ENCODE assay signal across 18 mouse cellular contexts in genomic region chr2:157053787-157054186, GRCm38 (mm10). TPM values are rescaled to one million over a fixed set of nuclear protein-coding genes. Genes with fewer than 3 reads are reported as not detected.
DNase-seq lines count a peak whose midpoint lies in the region; ATAC-seq and TF ChIP-seq lines count a peak whose summit lies in the region.
"Had no signal": no experiment of that assay in that cellular context is flagged by ENCODE, and none has a peak within 500 bp of the region (broad histone marks: within the 10 kb centered on the region; RNA-seq: fewer than 3 reads in every experiment).

No protein-coding gene starts in this region.

- ATAC-seq in neural tube, embryonic 15.5 days (ENCODE audit: low FRiP score), result no peak
- no peak for ATAC-seq in forebrain, embryonic 16.5 days
- ATAC-seq: midbrain, embryonic 13.5 days had no signal

- H3K9me3 ChIP-seq in neural tube, embryonic 15.5 days (replicated peaks), result no peaks in the 10 kb centered on the region
- no peaks in the 10 kb centered on the region for H3K9me3 ChIP-seq in forebrain, embryonic 16.5 days (ENCODE audit: control insufficient read depth, low read length)
- H3K9me3 ChIP-seq: hindbrain, embryonic 12.5 days; midbrain, embryonic 13.5 days; neural tube, embryonic 13.5 days; stomach, embryonic 15.5 days had no signal

- TF ChIP-seq EP300 in heart, adult 2 months (IDR thresholded peaks at IDR 0.05; ENCODE audit: insufficient read depth, low read depth, low read length), result no peak

- no peak overlapping the region for H3K4me2 ChIP-seq in neural tube, embryonic 15.5 days
- H3K4me2 ChIP-seq in forebrain, embryonic 16.5 days (ENCODE audit: low read length), result no peak overlapping the region
- H3K4me2 ChIP-seq: hindbrain, embryonic 12.5 days; midbrain, embryonic 13.5 days; neural tube, embryonic 13.5 days; stomach, embryonic 15.5 days had no signal

- H3K27ac ChIP-seq in heart, adult 2 months, result no peak overlapping the region; the same call in 1 of the 2 replicates
- H3K27ac ChIP-seq in layer of hippocampus, adult 2 months, result peak overlapping the region; percentile 88
- H3K27ac ChIP-seq in neural tube, embryonic 15.5 days (replicated peaks), result peak overlapping the region; percentile 71; the same call in 1 of the 2 replicates
- no peak overlapping the region for H3K27ac ChIP-seq in forebrain, embryonic 16.5 days (ENCODE audit: low read length)
- H3K27ac ChIP-seq: hindbrain, embryonic 12.5 days; stomach, embryonic 15.5 days had no signal

- 89% methylated on average over 4 of the region's 4 CpGs for WGBS in heart, adult 2 months
- WGBS in neural tube, embryonic 15.5 days, result 83% methylated on average over 4 of the region's 4 CpGs
- 80% methylated on average over 4 of the region's 4 CpGs for WGBS in forebrain, embryonic 16.5 days

- TF ChIP-seq POLR2A in heart, adult 2 months (IDR thresholded peaks at IDR 0.05; ENCODE audit: insufficient read depth, low read depth, low read length), result no peak

- no peaks in the 10 kb centered on the region for H3K36me3 ChIP-seq in heart, adult 2 months (ENCODE audit: control insufficient read depth, insufficient read depth, low read length)
- peaks cover 29% of the 10 kb centered on the region for H3K36me3 ChIP-seq in neural tube, embryonic 15.5 days
- H3K36me3 ChIP-seq in forebrain, embryonic 16.5 days (ENCODE audit: control insufficient read depth, insufficient read depth), result peaks cover 12% of the 10 kb centered on the region

- peaks cover 2% of the 10 kb centered on the region for H3K79me2 ChIP-seq in heart, adult 2 months (replicated peaks; ENCODE audit: control insufficient read depth, insufficient read depth, low read length)

- no peak for DNase-seq in heart, adult 2 months
- DNase-seq in heart, postnatal 36 days, result no peak
- no peak for DNase-seq in layer of hippocampus, adult 2 months (ENCODE audit: low spot score in 2 of 2)
- DNase-seq in layer of hippocampus, adult 9-11 months, result no peak
- no peak for DNase-seq in neural tube, embryonic 10.5 days (ENCODE audit: extremely low spot score, low spot score)
- DNase-seq in T-cell, adult 2 months (ENCODE audit: low spot score), result no peak
- DNase-seq: gastrocnemius, postnatal 10 days; right cerebral cortex, adult 18-20 months; thymus, postnatal 36 days had no signal

- H3K9ac ChIP-seq in heart, adult 2 months (ENCODE audit: low read depth, low read length), result no peak overlapping the region
- H3K9ac ChIP-seq in neural tube, embryonic 15.5 days (replicated peaks), result no peak overlapping the region
- no peak overlapping the region for H3K9ac ChIP-seq in forebrain, embryonic 16.5 days (replicated peaks; ENCODE audit: low read depth, low read length)
- H3K9ac ChIP-seq: hindbrain, embryonic 12.5 days; midbrain, embryonic 13.5 days; neural tube, embryonic 13.5 days; stomach, embryonic 15.5 days had no signal

- no peaks in the 10 kb centered on the region for H3K27me3 ChIP-seq in heart, adult 2 months (ENCODE audit: control insufficient read depth, insufficient read depth, low read length)
- no peaks in the 10 kb centered on the region for H3K27me3 ChIP-seq in neural tube, embryonic 15.5 days (replicated peaks)
- no peaks in the 10 kb centered on the region for H3K27me3 ChIP-seq in forebrain, embryonic 16.5 days (replicated peaks; ENCODE audit: control insufficient read depth, insufficient read depth, low read length)
- H3K27me3 ChIP-seq: hindbrain, embryonic 12.5 days; midbrain, embryonic 13.5 days; neural tube, embryonic 13.5 days; stomach, embryonic 15.5 days had no signal

- intact Hi-C loops in heart, adult 2 months (cut with DNase I), result loop anchor here (2.0 kb wide), 1 partner anchor 25 kb away; the partner anchor contains the start of gene Soga1
- intact Hi-C loops in heart, postnatal 36 days (cut with DNase I), result loop anchor here (2.0 kb wide), 1 partner anchor 23 kb away; no protein-coding TSS in a partner anchor

- peaks cover 4% of the 10 kb centered on the region; the same call in 1 of the 2 replicates for H3K4me1 ChIP-seq in heart, adult 2 months (ENCODE audit: control insufficient read depth, insufficient read depth, low read length)
- H3K4me1 ChIP-seq in neural tube, embryonic 15.5 days, result peaks cover 63% of the 10 kb centered on the region
- peaks cover 47% of the 10 kb centered on the region for H3K4me1 ChIP-seq in forebrain, embryonic 16.5 days (replicated peaks; ENCODE audit: control insufficient read depth, insufficient read depth, low read length)

- H3K4me3 ChIP-seq in heart, adult 2 months, result no peak overlapping the region
- no peak overlapping the region for H3K4me3 ChIP-seq in layer of hippocampus, adult 2 months
- H3K4me3 ChIP-seq in neural tube, embryonic 15.5 days (replicated peaks), result no peak overlapping the region
- H3K4me3 ChIP-seq in forebrain, embryonic 16.5 days (replicated peaks; ENCODE audit: low read length), result no peak overlapping the region
- H3K4me3 ChIP-seq: hindbrain, embryonic 12.5 days; midbrain, embryonic 13.5 days; neural tube, embryonic 13.5 days; stomach, embryonic 15.5 days had no signal

- peak; percentile 61 for TF ChIP-seq CTCF in heart, adult 2 months (IDR thresholded peaks at IDR 0.05)
- peak; percentile 69 for TF ChIP-seq CTCF in layer of hippocampus, adult 2 months (conservative IDR thresholded peaks at IDR 0.05)

RNA-seq across cellular contexts. Expression of gene Soga1, which starts 25.3 kb away (rescaled TPM):
- 10 to 100 TPM; 10.0 to 11.7 TPM for total RNA-seq in heart, adult 2 months (2021)
- 4.8 and 6.6 TPM in 2 replicates for polyA plus RNA-seq in heart, adult 2 months (2012; rRNA removed)
- 10 to 100 TPM; 11.5 to 13.4 TPM for total RNA-seq in heart, postnatal 36 days (2021)
- 10 to 100 TPM; 31.4 to 36.3 TPM for total RNA-seq in layer of hippocampus, adult 2 months (2021)
- polyA plus RNA-seq in neural tube, embryonic 15.5 days (2015; fragmentation: Nextera tagmentation; extraction: Ambion mirVana), result 3.3 and 4.9 TPM in 2 replicates
- 4.7 and 5.8 TPM in 2 replicates for polyA plus RNA-seq in forebrain, embryonic 16.5 days (2015; fragmentation: Nextera tagmentation; extraction: Ambion mirVana)

RNA-seq across cellular contexts. Expression of gene Tldc2, which starts 33.1 kb away (rescaled TPM):
- total RNA-seq in heart, adult 2 months (2021), result not detected
- not detected in 2 replicates for polyA plus RNA-seq in heart, adult 2 months (2012; rRNA removed)
- total RNA-seq in heart, postnatal 36 days (2021), result not detected
- not detected for total RNA-seq in layer of hippocampus, adult 2 months (2021)
- 0.43 TPM in 1 of 2 replicates, not detected in the other for polyA plus RNA-seq in neural tube, embryonic 15.5 days (2015; fragmentation: Nextera tagmentation; extraction: Ambion mirVana)
- not detected in 2 replicates for polyA plus RNA-seq in forebrain, embryonic 16.5 days (2015; fragmentation: Nextera tagmentation; extraction: Ambion mirVana)
- total RNA-seq: adrenal gland, postnatal 4 days; gastrocnemius, postnatal 10 days; layer of hippocampus, postnatal 25 days had no signal
- polyA plus RNA-seq: hindbrain, embryonic 12.5 days; limb, embryonic 14.5 days; midbrain, embryonic 13.5 days; neural tube, embryonic 13.5 days; stomach, embryonic 15.5 days had no signal

RNA-seq across cellular contexts. Expression of gene Dsn1, which starts 46.8 kb away (rescaled TPM):
- 1 to 10 TPM; 1.3 to 1.8 TPM for total RNA-seq in heart, adult 2 months (2021)
- polyA plus RNA-seq in heart, adult 2 months (2012; rRNA removed), result 0.70 and 2.0 TPM in 2 replicates
- 1 to 10 TPM; 1.6 to 2.2 TPM for total RNA-seq in heart, postnatal 36 days (2021)
- 1 to 10 TPM; 2.8 to 3.7 TPM for total RNA-seq in layer of hippocampus, adult 2 months (2021)
- polyA plus RNA-seq in neural tube, embryonic 15.5 days (2015; fragmentation: Nextera tagmentation; extraction: Ambion mirVana), result 8.3 and 13.8 TPM in 2 replicates
- polyA plus RNA-seq in forebrain, embryonic 16.5 days (2015; fragmentation: Nextera tagmentation; extraction: Ambion mirVana), result 20.3 and 22.8 TPM in 2 replicates

Comparison
In these comparisons a context has a peak if more than half of its experiments do, and no peak if none do; other contexts are left out.
1. H3K27ac ChIP-seq: peak in layer of hippocampus, adult 2 months (single experiment) and neural tube, embryonic 15.5 days (single experiment); none in heart, adult 2 months (single experiment) and forebrain, embryonic 16.5 days (single experiment).